Mouse (Mus musculus): ENCODE data around the gene Mpo. TPM values are rescaled to one million over a fixed set of nuclear protein-coding genes. Genes with fewer than 3 reads are reported as not detected.
A peak's percentile ranks its signal among the peaks of the same experiment; 100 is the strongest.

Gene Mpo
- polyA plus RNA-seq, 1 experiment from 2014 or later, result 2.1 TPM

- Histone ChIP-seq H3K36me3 (no peaks in the 10 kb centered on the region), H3K9me3 (no peaks in the 10 kb centered on the region), H3K4me2 (no peak overlapping the region), H3K9ac (no peak overlapping the region), H3K4me1 (peaks cover 3% of the 10 kb centered on the region; the same call in 1 of the 2 replicates), H3K4me3 (no peak overlapping the region), H3K27me3 (replicated peaks) (peaks cover 50% of the 10 kb centered on the region), H3K27ac (replicated peaks) (no peak overlapping the region)
- WGBS, result 69% methylated on average over 8 of the region's 8 CpGs
- no peak for ATAC-seq (ENCODE audit: extremely low read depth, insufficient number of reproducible peaks, low FRiP score, low TSS enrichment)
These were observed 21.4 kb downstream of the Mpo start for GRCm38 (mm10) chr11:87814831-87815230.

GRCm38 (mm10) chr11:87816707-87817442 is 23.5 kb downstream of the Mpo start:
- H3K9me3 ChIP-seq, result no peaks in the 10 kb centered on the region
- peak overlapping the region; percentile 71 for H3K4me2 ChIP-seq
- ATAC-seq (ENCODE audit: extremely low read depth, insufficient number of reproducible peaks, low FRiP score, low TSS enrichment), result no peak
- no peaks in the 10 kb centered on the region for H3K36me3 ChIP-seq
- peak overlapping the region; percentile 52 for H3K4me3 ChIP-seq
- H3K27ac ChIP-seq (replicated peaks), result no peak overlapping the region
- peaks cover 3% of the 10 kb centered on the region; the same call in 1 of the 2 replicates for H3K4me1 ChIP-seq
- peaks cover 53% of the 10 kb centered on the region for H3K27me3 ChIP-seq (replicated peaks)
- 3% methylated on average over 30 of the region's 31 CpGs for WGBS
- H3K9ac ChIP-seq, result peak overlapping the region; percentile 74

GRCm38 (mm10) chr11:87817443-87817773 is 24.0 kb downstream of the Mpo start:
- Histone ChIP-seq H3K4me2 (peak overlapping the region; percentile 71), H3K4me3 (peak overlapping the region; percentile 52), H3K9me3 (no peaks in the 10 kb centered on the region), H3K4me1 (peaks cover 3% of the 10 kb centered on the region; the same call in 1 of the 2 replicates), H3K36me3 (no peaks in the 10 kb centered on the region), H3K27me3 (replicated peaks) (peaks cover 58% of the 10 kb centered on the region), H3K9ac (peak overlapping the region; percentile 74), H3K27ac (replicated peaks) (no peak overlapping the region)
- no peak for ATAC-seq (ENCODE audit: extremely low read depth, insufficient number of reproducible peaks, low FRiP score, low TSS enrichment)
- 26% methylated on average over 4 of the region's 4 CpGs for WGBS

DNA sequence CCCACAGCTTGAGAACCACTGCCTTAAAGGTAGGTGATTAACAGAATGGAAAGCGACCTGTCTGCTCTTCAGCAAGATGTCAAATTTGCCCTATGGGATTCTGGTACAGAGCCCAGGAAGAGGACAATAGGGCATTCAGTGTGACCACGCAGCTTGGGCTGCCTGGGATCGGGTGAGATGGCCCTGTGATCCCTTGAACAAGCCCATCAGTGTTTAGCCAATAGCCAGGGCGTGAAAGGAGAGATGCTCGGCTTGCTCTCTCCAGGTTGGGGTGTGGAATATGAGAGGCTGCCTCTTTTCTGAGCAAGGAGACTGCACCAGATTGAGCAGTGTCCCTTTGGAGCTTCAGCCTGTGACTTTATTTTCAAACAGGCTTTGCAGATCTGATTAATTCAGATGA is 28.1 kb downstream of the Mpo start:
- H3K4me3 ChIP-seq, result no peak overlapping the region
- H3K4me1 ChIP-seq, result peaks cover 3% of the 10 kb centered on the region; the same call in 1 of the 2 replicates
- no peaks in the 10 kb centered on the region for H3K36me3 ChIP-seq
- ATAC-seq (ENCODE audit: extremely low read depth, insufficient number of reproducible peaks, low FRiP score, low TSS enrichment), result no peak
- H3K4me2 ChIP-seq, result no peak overlapping the region
- H3K9me3 ChIP-seq, result no peaks in the 10 kb centered on the region
- WGBS, result 56% methylated on average over 5 of the region's 5 CpGs
- no peak overlapping the region for H3K27ac ChIP-seq (replicated peaks)
- no peak overlapping the region for H3K9ac ChIP-seq
- peaks cover 73% of the 10 kb centered on the region for H3K27me3 ChIP-seq (replicated peaks)

- no peak within 1 kb of the TSS for H3K4me2 ChIP-seq
- no peak within 1 kb of the TSS for H3K4me3 ChIP-seq
- H3K9me3 ChIP-seq, result no peaks in the 10 kb centered on the region
- 66% methylated on average over 10 of the region's 10 CpGs for WGBS
- H3K9ac ChIP-seq, result no peak within 1 kb of the TSS
- no peak for ATAC-seq (ENCODE audit: extremely low read depth, insufficient number of reproducible peaks, low FRiP score, low TSS enrichment)
- H3K27me3 ChIP-seq (replicated peaks), result peaks cover 60% of the 10 kb centered on the region
- H3K27ac ChIP-seq (replicated peaks), result no peak within 1 kb of the TSS
- no peaks in the 10 kb centered on the region for H3K36me3 ChIP-seq
- H3K4me1 ChIP-seq, result no peaks in the 10 kb centered on the region
These were observed 35.0 kb downstream of the Mpo start, which contains the start of gene Lpo for GRCm38 (mm10) chr11:87828239-87828900. Gene Lpo (minus strand): TSS chr11:87828289.

DNA sequence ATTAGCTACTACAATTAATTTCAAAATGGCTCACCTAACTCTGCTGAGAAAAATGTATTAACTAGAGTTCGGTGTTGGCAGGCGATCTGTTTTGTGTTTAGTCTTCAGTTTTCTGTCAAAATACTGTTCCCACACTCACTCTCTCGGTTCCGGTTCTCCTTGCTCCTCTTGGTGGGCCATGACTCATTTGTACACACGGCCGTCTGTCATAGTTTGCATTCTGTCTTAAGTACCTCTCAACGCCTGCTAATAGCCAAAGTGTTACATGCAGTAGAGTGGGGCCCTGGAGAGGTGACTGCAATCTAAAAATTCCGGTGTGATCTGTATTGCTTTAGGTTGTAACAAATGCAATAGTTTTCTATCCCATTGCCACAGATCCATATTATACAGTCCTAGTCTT is 47.3 kb downstream of the Mpo start:
- H3K4me2 ChIP-seq, result peak overlapping the region; percentile 43
- H3K4me1 ChIP-seq, result peaks cover 20% of the 10 kb centered on the region
- H3K27ac ChIP-seq (replicated peaks), result no peak overlapping the region
- no peaks in the 10 kb centered on the region for H3K36me3 ChIP-seq
- peak; percentile 37; the same call in 1 of the 2 replicates for ATAC-seq (ENCODE audit: extremely low read depth, insufficient number of reproducible peaks, low FRiP score, low TSS enrichment)
- no peak overlapping the region for H3K9ac ChIP-seq
- no peak overlapping the region for H3K4me3 ChIP-seq
- peaks cover 8% of the 10 kb centered on the region; the same call in 1 of the 2 replicates for H3K27me3 ChIP-seq (replicated peaks)
- 39% methylated on average over 8 of the region's 8 CpGs for WGBS
- no peaks in the 10 kb centered on the region for H3K9me3 ChIP-seq

DNA sequence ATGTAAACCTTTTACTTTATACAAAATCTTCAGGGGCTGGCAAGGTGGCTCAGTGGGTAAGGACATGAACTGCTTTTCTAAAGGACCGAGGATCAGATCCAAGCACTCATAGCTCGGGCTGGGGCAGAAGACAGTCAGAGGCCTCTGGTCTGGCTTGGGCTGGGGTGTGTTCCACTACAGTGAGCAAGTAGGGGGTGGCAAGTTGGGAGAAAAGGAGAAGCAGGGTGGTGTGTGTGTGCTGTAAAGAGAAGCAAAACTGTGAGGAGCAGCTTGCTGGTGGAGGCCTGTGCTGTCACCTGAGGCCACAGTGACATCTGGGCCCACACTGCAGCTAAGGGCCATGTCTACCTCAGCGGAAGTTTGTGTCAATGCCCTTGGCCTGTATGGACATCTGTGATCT is 48.1 kb downstream of the Mpo start:
- H3K4me3 ChIP-seq, result no peak overlapping the region
- ATAC-seq (ENCODE audit: extremely low read depth, insufficient number of reproducible peaks, low FRiP score, low TSS enrichment), result no peak
- peaks cover 20% of the 10 kb centered on the region for H3K4me1 ChIP-seq
- H3K9ac ChIP-seq, result no peak overlapping the region
- no peaks in the 10 kb centered on the region for H3K36me3 ChIP-seq
- H3K27me3 ChIP-seq (replicated peaks), result peaks cover 3% of the 10 kb centered on the region; the same call in 1 of the 2 replicates
- H3K27ac ChIP-seq (replicated peaks), result no peak overlapping the region
- WGBS, result 63% methylated on average over 3 of the region's 3 CpGs
- H3K9me3 ChIP-seq, result no peaks in the 10 kb centered on the region
- no peak overlapping the region for H3K4me2 ChIP-seq

DNA sequence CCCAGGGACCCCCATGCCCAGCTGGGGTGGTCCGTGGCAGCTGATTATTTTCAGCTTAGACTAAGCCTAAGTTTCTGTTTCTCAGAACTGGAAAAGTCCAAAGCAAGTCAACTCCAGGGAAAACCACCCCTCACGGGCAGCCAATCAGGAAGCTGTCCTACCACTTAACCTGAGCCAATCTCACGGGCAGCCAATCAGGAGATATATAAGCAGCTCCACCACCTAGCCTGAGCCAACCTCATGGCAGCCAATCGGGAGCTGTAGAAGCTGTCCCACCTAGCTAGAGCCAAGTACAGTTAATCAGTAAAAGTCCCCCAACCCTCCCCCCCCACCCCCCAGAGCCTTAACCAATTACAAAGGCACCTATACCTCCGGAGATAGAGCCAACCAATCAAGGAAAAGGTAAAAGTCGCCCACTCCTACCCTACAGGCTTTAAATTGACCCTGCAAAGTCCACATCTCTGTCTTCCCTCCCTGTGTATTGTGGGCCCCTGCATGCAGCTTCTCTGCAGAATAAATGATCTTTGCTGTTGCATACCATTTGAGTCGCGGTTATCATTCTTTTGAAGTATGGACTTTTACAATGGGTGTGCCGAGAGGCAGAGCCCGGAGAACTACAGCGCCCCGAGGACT is 53.7 kb downstream of the Mpo start:
- H3K27ac ChIP-seq (replicated peaks), result no peak overlapping the region
- H3K27me3 ChIP-seq (replicated peaks), result peaks cover 3% of the 10 kb centered on the region; the same call in 1 of the 2 replicates
- 0 out of 2 replicates have a peak, but pooled peaks cover 4% of the 10 kb centered on the region for H3K4me1 ChIP-seq
- H3K36me3 ChIP-seq, result no peaks in the 10 kb centered on the region
- H3K4me2 ChIP-seq, result no peak overlapping the region
- no peak overlapping the region for H3K9ac ChIP-seq
- H3K9me3 ChIP-seq, result no peaks in the 10 kb centered on the region
- ATAC-seq (ENCODE audit: extremely low read depth, insufficient number of reproducible peaks, low FRiP score, low TSS enrichment), result no peak
- WGBS, result 75% methylated on average over 12 of the region's 12 CpGs
- no peak overlapping the region for H3K4me3 ChIP-seq

DNA sequence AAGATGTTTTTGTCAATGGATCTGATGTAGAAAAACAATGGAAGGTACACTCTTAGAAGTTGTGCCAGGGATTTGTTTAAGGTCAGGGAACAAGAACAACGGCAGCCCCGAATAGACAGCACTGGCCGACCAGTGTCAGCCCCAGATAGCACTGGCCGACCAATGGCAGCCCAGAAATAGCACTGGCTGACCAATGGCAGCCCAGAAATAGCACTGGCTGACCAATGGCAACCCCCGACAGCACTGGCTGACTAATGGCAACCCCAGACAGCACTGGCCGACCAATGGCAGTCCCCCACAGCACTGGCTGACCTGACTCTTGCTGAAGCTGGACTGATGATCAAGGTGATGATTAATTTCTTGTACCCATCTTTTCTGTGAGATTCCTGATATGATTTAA is 54.5 kb downstream of the Mpo start:
- Histone ChIP-seq H3K4me2 (no peak overlapping the region), H3K9me3 (no peaks in the 10 kb centered on the region), H3K4me1 (peaks cover 8% of the 10 kb centered on the region; the same call in 1 of the 2 replicates), H3K4me3 (no peak overlapping the region), H3K36me3 (no peaks in the 10 kb centered on the region), H3K9ac (no peak overlapping the region), H3K27ac (replicated peaks) (no peak overlapping the region), H3K27me3 (replicated peaks) (peaks cover 3% of the 10 kb centered on the region; the same call in 1 of the 2 replicates)
- WGBS, result 61% methylated on average over 6 of the region's 6 CpGs
- ATAC-seq (ENCODE audit: extremely low read depth, insufficient number of reproducible peaks, low FRiP score, low TSS enrichment), result no peak; the same call in 1 of the 2 replicates

DNA sequence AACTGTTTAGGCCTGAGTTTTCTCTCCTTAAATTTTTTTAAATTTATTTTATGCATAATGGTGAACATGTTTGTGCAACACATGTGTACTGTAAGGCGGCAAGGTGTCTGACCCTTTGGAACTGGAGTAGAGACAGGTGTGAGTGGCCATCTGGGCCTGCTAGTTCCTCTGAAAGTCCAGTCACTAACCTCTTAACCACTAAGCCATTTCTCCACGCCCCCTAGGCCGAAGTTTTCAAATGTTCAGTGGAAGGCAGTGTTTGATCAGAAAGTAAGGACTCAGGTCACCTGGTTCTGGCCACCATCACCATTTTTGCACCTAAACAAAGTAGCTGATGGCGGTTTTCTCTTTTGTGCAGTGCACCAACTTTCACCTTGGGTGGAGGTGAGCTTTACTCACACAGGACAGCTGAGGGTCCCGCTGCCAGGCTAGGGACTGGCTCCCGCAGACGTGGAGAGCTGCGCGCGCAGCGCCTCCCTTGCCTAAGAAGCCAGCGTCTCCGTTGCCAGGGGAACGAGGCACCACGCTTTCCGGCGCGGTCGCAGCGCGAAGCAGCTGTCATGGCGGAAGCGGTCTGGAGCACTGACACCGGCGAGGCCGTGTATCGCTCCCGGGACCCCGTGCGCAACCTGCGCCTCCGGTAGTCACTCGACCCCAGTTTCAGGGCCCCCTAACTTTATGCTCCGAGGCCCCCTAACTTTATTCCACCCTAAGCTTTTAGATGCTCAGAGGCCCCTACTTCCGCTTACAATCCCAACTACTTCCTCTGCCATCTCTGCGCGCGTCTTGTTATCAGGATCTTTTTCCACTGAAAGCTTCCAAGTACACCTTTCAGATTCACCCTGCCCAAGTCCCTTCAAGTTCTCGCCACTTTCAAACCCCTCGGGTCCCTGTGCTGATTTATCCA is 59.6 kb downstream of the Mpo start, which contains the start of gene Mks1:
Mks1 (plus strand) TSS at position 526 of the 907 bp plus-strand sequence.
- Histone ChIP-seq H3K4me1 (peaks cover 10% of the 10 kb centered on the region), H3K27me3 (replicated peaks) (no peaks in the 10 kb centered on the region), H3K9me3 (no peaks in the 10 kb centered on the region), H3K9ac (peak within 1 kb of the TSS; percentile 72), H3K27ac (replicated peaks) (peak within 1 kb of the TSS; percentile 6; the same call in 1 of the 2 replicates), H3K4me2 (peak within 1 kb of the TSS; percentile 79), H3K4me3 (peak within 1 kb of the TSS; percentile 60), H3K36me3 (peaks cover 19% of the 10 kb centered on the region)
- 5% methylated on average over 40 of the region's 40 CpGs for WGBS
- peak; percentile 75; the same call in 1 of the 2 replicates for ATAC-seq (ENCODE audit: extremely low read depth, insufficient number of reproducible peaks, low FRiP score, low TSS enrichment)

All from heart, embryonic 13.5 days (tissue).